Mouse (Mus musculus) liver, adult 2 months (tissue): ENCODE results near the gene Hivep2. TPM values are rescaled to one million over a fixed set of nuclear protein-coding genes. Genes with fewer than 3 reads are reported as not detected.

Source experiments
- DNase-seq: peaks from one replicate; pipeline ENCODE4 v3.0.0-alpha.2; 2011; ENCODE audit warnings: low read depth, low spot score; ENCODE audit errors: extremely low read depth
- H3K27ac ChIP-seq: fragments of 200-500 bp; replicated peaks from 2 replicates; pipeline ENCODE4 v1.5.1; 2012; ENCODE audit warnings: low read depth, mild to moderate bottlenecking, control low read depth, inconsistent platforms, low read length; ENCODE audit not compliant: insufficient read depth
- H3K27me3 ChIP-seq: fragments of 200-500 bp; 2 replicates; pipeline ENCODE4 v1.6.1; 2012; ENCODE audit warnings: mild to moderate bottlenecking, moderate library complexity, low read length, inconsistent platforms; ENCODE audit not compliant: control insufficient read depth, insufficient read depth
- H3K36me3 ChIP-seq: fragments of 200-500 bp; 2 replicates; pipeline ENCODE4 v1.6.1; 2012; ENCODE audit warnings: low read length, inconsistent platforms; ENCODE audit not compliant: control insufficient read depth, insufficient read depth
- H3K4me1 ChIP-seq: fragments of 200-500 bp; 2 replicates; pipeline ENCODE4 v1.6.1; 2011; ENCODE audit warnings: low read length; ENCODE audit not compliant: control insufficient read depth, insufficient read depth
- H3K4me3 ChIP-seq: fragments of 200-500 bp; 2 replicates; pipeline ENCODE4 v1.5.1; 2011; ENCODE audit warnings: low read depth, mild to moderate bottlenecking, control low read depth, low read length, moderate library complexity; ENCODE audit not compliant: insufficient read depth
- H3K79me2 ChIP-seq: fragments of 200-500 bp; 2 replicates; pipeline ENCODE4 v1.6.1; 2012; ENCODE audit warnings: inconsistent platforms, mild to moderate bottlenecking, low read length, moderate library complexity; ENCODE audit not compliant: control insufficient read depth, insufficient read depth
- H3K9ac ChIP-seq: fragments of 200-500 bp; 2 replicates; pipeline ENCODE4 v1.6.1; 2012; ENCODE audit warnings: low read depth, mild to moderate bottlenecking, control low read depth, inconsistent platforms, low read length
- CTCF ChIP-seq: fragments of 200-500 bp; IDR thresholded peaks from 2 replicates; pipeline ENCODE4 v1.5.1; 2011; ENCODE audit warnings: low read depth, low read length, control low read depth
- POLR2A ChIP-seq: fragments of 200-500 bp; IDR thresholded peaks from 2 replicates; pipeline ENCODE4 v1.6.1; 2011; ENCODE audit warnings: low read length, control low read depth; ENCODE audit not compliant: insufficient read depth; ENCODE audit errors: extremely low read depth
- WGBS: fragments of 180-500 bp; shearing (Covaris S2); methylation state at CpG from one replicate; pipeline ENCODE4 v1.1.7; 2018; 5-methylcytosine and 5-hydroxymethylcytosine counted together
- polyA plus RNA-seq: library from polyadenylated mRNA; depleted of rRNA; stranded (reverse); fragments of >200 nt; gene quantifications from 2 replicates; pipeline ENCODE4 v1.2.3, GENCODE M21; 2012
- total RNA-seq: library from RNA; depleted of rRNA; stranded (reverse); fragments of >200 nt; gene quantifications from 2 replicates; pipeline ENCODE4 v1.2.3, GENCODE M21; 2014

Hivep2 gene
- total and polyA plus RNA-seq, 2 experiments, result 1.5 to 6.4 TPM

GRCm38 (mm10) chr10:13975861-13976260 lies 10.0 kb downstream of the Hivep2 start:
- Histone ChIP-seq H3K27me3 (no peaks in the 10 kb centered on the region), H3K4me1 (peaks cover 4% of the 10 kb centered on the region), H3K9ac (no peak overlapping the region), H3K27ac (no peak overlapping the region), H3K79me2 (peaks cover 11% of the 10 kb centered on the region; the same call in 1 of the 2 replicates), H3K36me3 (no peaks in the 10 kb centered on the region), H3K4me3 (no peak overlapping the region)
- no peak for DNase-seq
- 83% methylated on average over 4 of the region's 4 CpGs for WGBS
- TF ChIP-seq CTCF (no peak), POLR2A (no peak)

GRCm38 (mm10) chr10:13976267-13976666 lies 10.4 kb downstream of the Hivep2 start:
- Histone ChIP-seq H3K4me3 (no peak overlapping the region), H3K4me1 (peaks cover 4% of the 10 kb centered on the region), H3K36me3 (no peaks in the 10 kb centered on the region), H3K27ac (no peak overlapping the region), H3K27me3 (no peaks in the 10 kb centered on the region), H3K79me2 (peaks cover 11% of the 10 kb centered on the region; the same call in 1 of the 2 replicates), H3K9ac (no peak overlapping the region)
- WGBS, result 38% methylated on average over 6 of the region's 6 CpGs
- no peak for TF ChIP-seq POLR2A
- TF ChIP-seq CTCF, result no peak
- peak; percentile 57 for DNase-seq

GRCm38 (mm10) chr10:13982271-13982670 lies 16.4 kb downstream of the Hivep2 start:
- no peaks in the 10 kb centered on the region for H3K27me3 ChIP-seq
- H3K4me3 ChIP-seq, result peak overlapping the region; percentile 29
- no peak for TF ChIP-seq CTCF
- no peak for TF ChIP-seq POLR2A
- peaks cover 17% of the 10 kb centered on the region for H3K4me1 ChIP-seq
- H3K36me3 ChIP-seq, result no peaks in the 10 kb centered on the region
- H3K27ac ChIP-seq, result peak overlapping the region; percentile 92
- peak overlapping the region; percentile 47 for H3K9ac ChIP-seq
- peaks cover 9% of the 10 kb centered on the region; the same call in 1 of the 2 replicates for H3K79me2 ChIP-seq
- no peak for DNase-seq
- 30% methylated on average over 6 of the region's 6 CpGs for WGBS

- Histone ChIP-seq H3K79me2 (peaks cover 5% of the 10 kb centered on the region; the same call in 1 of the 2 replicates), H3K4me3 (peak overlapping the region; percentile 81), H3K4me1 (peaks cover 18% of the 10 kb centered on the region), H3K27ac (peak overlapping the region; percentile 99), H3K27me3 (no peaks in the 10 kb centered on the region), H3K36me3 (no peaks in the 10 kb centered on the region), H3K9ac (peak overlapping the region; percentile 90)
- peak; percentile 89 for DNase-seq
- under 1% methylated on average over 34 of the region's 34 CpGs for WGBS
- no peak for TF ChIP-seq CTCF
- 0 out of 2 replicates have a peak, but pooled peaks have one; percentile 37 for TF ChIP-seq POLR2A
Observed at GRCm38 (mm10) chr10:13982769-13983381, 17.0 kb downstream of the Hivep2 start.

GRCm38 (mm10) chr10:13983631-13984030 lies 17.8 kb downstream of the Hivep2 start:
- peak overlapping the region; percentile 99 for H3K27ac ChIP-seq
- no peak overlapping the region for H3K9ac ChIP-seq
- DNase-seq, result peak; percentile 80
- no peaks in the 10 kb centered on the region for H3K36me3 ChIP-seq
- H3K79me2 ChIP-seq, result peaks cover 6% of the 10 kb centered on the region; the same call in 1 of the 2 replicates
- WGBS, result 31% methylated on average over 12 of the region's 12 CpGs
- H3K4me3 ChIP-seq, result no peak overlapping the region
- peaks cover 19% of the 10 kb centered on the region for H3K4me1 ChIP-seq
- TF ChIP-seq POLR2A, result no peak
- no peak for TF ChIP-seq CTCF
- H3K27me3 ChIP-seq, result no peaks in the 10 kb centered on the region

- H3K9ac ChIP-seq, result no peak overlapping the region
- no peak overlapping the region for H3K4me3 ChIP-seq
- peak overlapping the region; percentile 99; the same call in 1 of the 2 replicates for H3K27ac ChIP-seq
- DNase-seq, result peak; percentile 92
- TF ChIP-seq CTCF, result no peak
- no peak for TF ChIP-seq POLR2A
- H3K4me1 ChIP-seq, result peaks cover 19% of the 10 kb centered on the region
- no peaks in the 10 kb centered on the region for H3K36me3 ChIP-seq
- H3K27me3 ChIP-seq, result no peaks in the 10 kb centered on the region
- peaks cover 9% of the 10 kb centered on the region; the same call in 1 of the 2 replicates for H3K79me2 ChIP-seq
Observed at GRCm38 (mm10) chr10:13984233-13984632, 18.4 kb downstream of the Hivep2 start.
